Mouse (Mus musculus) kidney, adult 9 months (tissue): ENCODE measurements around the gene Srpk2.
"Not testable (repeated sequence)": the region's sequence is repeated elsewhere in the genome, so short reads cannot be mapped to it uniquely, and the experiment has no call there.

Experiments
- DNase-seq: peaks from one replicate; pipeline ENCODE4 v3.0.0; 2022

Gene Srpk2

GRCm38 (mm10) chr5:23672136-23672535 lies 12.3 kb downstream of the Srpk2 start:
- DNase-seq = peak; percentile 21

DNA sequence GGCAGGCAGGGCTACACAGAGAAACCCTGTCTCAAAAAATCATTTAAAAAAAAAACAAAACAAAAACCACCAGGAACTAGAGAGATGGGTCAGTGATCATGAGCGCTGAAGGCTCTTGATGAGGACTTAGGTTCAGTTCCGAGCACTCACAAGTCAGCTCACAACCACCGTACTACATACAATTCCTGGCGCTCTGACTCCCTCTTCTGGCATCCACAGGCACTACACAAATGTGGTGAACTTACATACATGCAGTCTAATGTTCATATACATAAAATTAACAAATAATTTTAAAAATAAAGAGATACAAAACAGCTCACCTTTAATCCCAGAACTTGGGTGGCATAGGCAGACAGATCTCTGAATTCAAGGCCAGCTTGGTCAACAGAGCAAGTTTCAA lies 13.5 kb downstream of the Srpk2 start:
- no peak for DNase-seq

DNA sequence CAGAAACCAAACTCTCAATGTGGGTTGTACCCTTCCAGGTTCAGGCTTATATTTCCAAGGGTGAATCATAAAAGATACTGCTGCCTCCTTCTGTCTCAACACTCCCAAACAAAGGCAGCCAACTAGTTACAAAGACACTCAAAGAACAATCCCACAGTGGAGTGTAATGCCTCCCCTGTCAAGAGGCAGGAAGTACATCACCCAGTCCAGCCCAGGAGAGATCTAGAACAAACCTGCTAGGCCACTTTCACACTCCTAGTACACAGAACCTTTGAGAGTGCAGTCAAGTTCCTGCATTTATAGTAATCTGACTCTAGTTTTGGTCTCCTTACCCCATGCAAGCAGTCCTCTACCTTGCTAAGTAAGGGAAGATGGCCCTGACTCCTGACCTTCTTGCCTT lies 18.5 kb downstream of the Srpk2 start:
- no peak for DNase-seq

GRCm38 (mm10) chr5:23661191-23661590 lies 23.2 kb downstream of the Srpk2 start:
- DNase-seq = no peak

DNA sequence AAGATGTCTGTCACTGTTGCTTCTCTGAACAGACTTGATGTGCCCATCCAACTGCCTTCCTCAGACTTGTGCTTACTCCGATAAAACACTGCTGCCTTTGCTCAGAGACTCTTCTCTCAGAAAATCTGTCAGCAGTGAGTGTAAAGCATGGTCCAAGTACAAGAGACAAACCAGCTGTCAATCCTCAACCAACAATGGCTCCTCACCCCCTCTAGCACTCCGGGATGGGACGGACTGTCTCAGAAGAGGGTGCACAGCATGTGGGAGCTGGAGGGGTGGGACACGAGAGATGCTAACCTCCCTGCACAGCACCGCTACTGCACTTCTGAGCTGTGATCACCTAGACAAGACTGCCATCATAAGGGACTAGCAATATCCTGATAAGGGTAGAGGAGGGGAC lies 26.4 kb downstream of the Srpk2 start:
- no peak for DNase-seq

DNA sequence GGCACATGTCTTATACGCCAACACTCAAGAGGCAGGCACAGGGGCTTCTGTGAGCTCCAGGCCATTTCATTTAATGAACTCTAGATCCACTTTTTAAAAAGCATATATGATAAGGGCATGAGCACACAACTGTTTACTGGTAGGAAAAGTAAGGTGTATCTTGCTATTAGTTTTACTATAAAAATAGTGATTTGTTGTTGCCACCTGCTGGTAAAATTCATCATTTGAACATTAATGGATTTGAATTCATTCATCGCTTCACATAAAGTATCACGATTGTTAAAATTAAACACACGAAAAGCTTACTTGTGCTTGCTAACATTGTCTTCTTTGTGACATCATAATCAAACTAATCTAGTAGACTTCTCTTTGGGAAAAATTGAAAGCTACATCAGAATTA lies 27.8 kb downstream of the Srpk2 start:
- peak; percentile 28 for DNase-seq

- DNase-seq = no peak
These were observed 29.4 kb downstream of the Srpk2 start for GRCm38 (mm10) chr5:23655030-23655429.

DNA sequence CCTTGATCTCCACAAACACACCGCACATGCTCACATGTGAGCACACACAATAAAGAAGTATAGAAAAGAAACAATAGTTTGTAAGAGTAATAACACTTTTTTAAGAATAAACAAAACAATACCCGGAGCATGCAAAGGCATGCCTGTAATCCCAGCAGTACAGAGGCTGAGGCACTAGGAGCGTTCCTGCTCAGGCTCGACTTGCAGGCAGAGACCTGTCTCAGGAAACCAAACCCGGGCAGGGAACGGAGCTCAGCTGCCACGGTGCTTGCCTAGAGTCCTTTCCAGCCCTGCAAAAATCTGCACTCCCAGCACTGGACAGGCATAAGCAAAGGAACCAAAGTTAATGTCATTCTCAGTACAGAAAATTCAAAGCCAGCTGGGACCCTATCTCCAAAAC lies 32.1 kb downstream of the Srpk2 start:
- DNase-seq = no peak

DNA sequence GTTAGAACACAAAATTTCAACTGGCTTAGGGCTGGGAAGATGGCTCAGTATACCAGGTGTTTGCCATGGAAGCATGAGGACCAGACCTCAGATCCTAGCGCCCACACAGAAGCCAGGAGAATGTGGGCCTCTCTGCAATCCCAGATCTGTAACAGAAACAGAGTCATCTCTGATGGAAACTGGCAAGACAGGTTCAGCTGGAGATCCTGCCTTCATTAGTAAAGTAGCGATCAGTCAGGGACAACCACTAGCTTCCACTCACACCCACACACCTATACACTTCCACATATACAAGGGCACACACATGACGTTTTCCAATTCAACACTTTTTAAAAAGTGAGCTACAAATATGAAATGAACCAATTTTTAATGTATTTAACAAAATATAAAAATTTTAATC lies 32.6 kb downstream of the Srpk2 start:
- no peak for DNase-seq

- no peak for DNase-seq
These were observed 33.9 kb downstream of the Srpk2 start for GRCm38 (mm10) chr5:23650504-23650903.

GRCm38 (mm10) chr5:23649246-23649645 lies 35.2 kb downstream of the Srpk2 start:
- DNase-seq = no peak

- no peak for DNase-seq
These were observed 38.7 kb downstream of the Srpk2 start for GRCm38 (mm10) chr5:23645671-23646070.

DNA sequence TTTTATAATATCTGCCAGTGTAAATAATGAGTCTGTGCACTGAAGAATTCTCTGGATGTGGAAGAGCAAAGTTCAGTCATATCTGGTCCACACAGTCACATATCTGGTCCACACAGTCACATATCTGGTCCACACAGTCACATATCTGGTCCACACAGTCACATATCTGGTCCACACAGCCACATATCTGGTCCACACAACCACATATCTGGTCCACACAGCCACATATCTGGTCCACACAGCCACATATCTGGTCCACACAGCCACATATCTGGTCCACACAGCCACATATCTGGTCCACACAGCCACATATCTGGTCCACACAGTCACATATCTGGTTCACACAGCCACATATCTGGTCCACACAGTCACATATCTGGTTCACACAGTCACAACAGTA lies 45.2 kb downstream of the Srpk2 start:
- DNase-seq = not testable (repeated sequence)

- no peak for DNase-seq
These were observed 46.4 kb downstream of the Srpk2 start for GRCm38 (mm10) chr5:23638023-23638422.

DNA sequence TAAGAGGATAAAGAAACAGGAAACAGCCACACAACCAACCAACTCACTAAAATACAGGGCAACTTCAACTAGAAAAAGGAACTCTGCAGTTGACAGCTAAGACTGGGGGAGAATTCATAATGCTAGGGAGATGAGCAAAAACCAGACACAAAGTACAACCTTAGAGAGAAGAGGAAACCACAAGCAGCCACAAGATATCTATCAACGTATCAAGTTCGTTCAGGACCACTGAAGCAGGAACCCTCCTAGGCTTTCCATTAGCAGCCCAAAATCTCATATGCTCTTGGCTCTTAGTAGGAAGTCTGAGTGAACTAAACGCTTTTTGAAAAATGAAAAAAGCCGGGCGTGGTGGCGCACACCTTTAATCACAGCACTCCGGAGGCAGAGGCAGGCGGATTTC lies 47.1 kb downstream of the Srpk2 start:
- no peak for DNase-seq

DNA sequence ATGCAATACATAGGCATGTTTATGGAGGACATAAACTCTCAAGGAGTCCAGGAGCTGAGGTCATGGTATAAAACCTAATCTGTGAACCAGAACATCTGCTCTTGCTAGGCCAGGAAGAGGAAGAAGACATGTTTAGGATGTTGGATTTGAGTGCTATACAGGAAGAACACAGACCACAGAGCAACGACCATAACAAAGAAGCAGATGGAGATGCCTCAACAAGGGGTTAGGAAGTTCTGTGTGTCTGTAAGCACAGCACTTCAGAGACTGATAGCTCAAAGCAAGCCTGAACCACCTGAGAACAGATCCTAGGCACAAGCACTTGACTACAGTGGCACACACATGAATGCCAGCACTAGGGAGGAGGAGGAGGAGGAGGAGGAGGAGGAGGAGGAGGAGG lies 52.9 kb downstream of the Srpk2 start:
- no peak for DNase-seq

DNA sequence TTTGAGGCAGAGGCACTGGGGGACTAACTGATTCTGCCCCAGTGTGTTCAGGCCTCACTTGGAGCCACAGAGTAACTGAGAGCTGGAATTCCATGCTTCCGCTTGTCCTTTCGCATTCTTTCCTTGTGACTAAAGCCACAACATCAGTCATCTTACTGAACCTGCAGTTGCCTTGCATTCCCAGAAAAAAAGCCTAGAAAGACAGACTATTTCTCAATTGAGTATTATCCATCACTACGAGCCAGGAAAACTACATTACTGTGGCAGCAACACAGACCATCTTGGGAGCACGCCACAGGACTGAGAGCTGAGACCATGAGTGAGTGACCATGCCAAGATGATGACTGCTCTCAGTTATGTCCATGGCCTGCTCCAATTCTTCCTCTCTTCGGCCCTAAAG lies 57.2 kb downstream of the Srpk2 start:
- DNase-seq = no peak

DNA sequence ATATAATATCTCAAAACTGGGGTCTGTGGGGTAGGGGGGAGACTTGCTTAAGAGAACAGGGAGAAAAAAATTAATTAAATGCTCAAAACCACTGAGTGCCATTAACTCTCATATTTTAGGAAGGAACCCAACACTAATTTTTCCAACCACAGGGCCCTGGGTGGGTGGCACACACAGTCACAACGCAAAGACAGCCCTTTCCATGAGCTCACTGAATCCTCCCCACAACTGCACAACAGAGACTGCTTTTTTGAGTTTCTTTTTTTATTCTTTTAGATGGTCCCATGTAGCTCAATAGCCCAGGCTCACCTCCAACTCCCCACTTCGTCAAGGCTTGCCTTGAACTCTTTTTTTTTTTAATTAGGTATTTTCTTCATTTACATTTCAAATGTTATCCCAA lies 58.2 kb downstream of the Srpk2 start:
- DNase-seq = no peak

DNA sequence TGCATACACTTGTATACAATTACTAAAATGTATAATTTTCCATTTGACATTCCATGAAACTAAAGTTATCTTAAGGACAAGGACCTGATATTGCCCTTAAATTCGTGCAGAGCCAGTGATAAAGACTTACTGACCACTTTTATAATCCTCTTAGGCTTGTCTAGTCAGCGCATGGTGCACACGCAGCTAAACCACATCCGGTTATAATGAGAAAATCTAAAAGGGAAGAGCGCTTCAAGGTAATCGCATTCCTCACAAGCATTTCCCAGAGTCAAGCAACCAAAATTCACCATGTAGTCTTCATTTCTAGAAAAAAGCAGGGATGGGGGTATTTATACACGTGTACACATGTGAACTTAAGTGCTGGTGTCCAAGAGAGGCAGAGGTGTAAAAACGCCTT lies 63.8 kb downstream of the Srpk2 start:
- DNase-seq = no peak

- DNase-seq = no peak
These were observed 65.8 kb downstream of the Srpk2 start for GRCm38 (mm10) chr5:23618656-23619055.

DNA sequence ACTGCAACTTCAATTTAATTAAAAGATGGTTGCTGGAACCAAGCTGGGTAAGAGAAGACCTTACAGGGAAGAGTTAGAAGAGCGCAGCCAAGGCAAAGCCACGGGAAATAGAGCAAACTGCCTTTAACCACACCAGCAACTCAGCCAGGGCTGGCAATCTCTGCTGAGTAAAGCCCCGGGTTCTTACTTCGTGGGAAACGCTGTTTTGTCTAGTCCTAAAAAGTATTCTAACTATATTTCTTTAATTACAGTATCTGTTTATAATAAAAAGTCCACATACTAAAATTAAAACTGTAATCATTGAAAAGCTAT lies 67.4 kb downstream of the Srpk2 start:
- no peak for DNase-seq

- peak; percentile 84 for DNase-seq
These were observed 67.9 kb downstream of the Srpk2 start for GRCm38 (mm10) chr5:23616270-23617103.

DNA sequence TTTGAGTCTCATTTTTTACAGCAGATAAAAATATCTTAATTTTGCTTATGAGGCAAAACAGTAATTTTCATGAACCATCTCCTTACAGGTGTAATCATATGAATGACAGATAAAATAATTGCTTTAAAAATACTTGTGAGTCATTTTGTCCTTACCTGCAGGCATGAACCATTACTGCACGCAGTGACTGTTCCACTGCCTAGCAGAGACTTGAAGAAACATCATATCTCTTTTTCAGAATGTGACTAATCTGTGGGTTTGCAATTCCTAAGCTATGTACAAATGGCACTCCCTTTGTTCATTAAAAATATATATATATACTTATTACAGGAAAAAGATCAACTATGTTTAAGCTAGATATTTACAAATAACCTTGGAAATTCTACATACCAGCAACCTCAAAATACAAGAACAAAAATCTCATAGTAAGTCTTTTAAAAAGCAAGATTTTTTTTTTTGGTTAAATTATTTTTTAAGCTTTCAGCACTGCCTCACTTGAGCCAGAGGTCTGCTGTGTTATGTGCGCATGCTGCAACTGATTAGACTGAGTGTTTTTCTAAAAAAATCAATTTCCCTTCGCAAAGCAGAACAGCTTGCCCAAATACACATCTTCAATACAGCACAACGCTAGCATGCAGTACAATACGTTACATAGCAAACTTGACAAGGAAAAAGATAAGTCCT lies 68.7 kb downstream of the Srpk2 start:
- DNase-seq = no peak

DNA sequence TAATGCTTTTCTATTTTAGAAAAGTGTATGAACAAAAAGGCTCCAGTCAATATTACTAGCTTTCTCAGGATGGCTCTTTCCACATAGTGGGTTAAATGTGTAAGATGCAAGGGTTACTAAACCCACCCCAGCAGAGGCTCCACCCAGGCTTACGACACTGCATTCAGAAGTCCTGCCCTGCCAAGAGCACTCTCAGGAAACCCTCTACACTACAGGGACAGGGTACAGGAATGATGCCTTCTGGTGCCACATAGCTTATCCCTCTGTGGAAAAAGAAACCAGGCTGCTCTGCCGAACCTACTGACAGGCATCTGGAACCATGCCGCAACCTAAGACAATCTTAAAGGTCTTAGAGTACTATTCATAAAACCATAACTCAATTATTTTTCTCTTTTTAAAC lies 71.6 kb downstream of the Srpk2 start:
- no peak for DNase-seq
